Mouse (Mus musculus) activated CD4-positive, CD25-positive, alpha-beta regulatory T cell, adult 4 months (primary cell): ENCODE data around the gene Slc43a1. TPM values are rescaled to one million over a fixed set of nuclear protein-coding genes. Genes with fewer than 3 reads are reported as not detected.

Experiments used
- ATAC-seq: one replicate; pipeline ENCODE4 v1.8.0; 2017
- polyA plus RNA-seq, 2 experiments: library from polyadenylated mRNA; unstranded; fragments of 100-300 nt; shearing (Covaris generic); gene quantifications; one replicate each; pipeline ENCODE4 v1.2.1; 2017

Gene Slc43a1
- polyA plus RNA-seq, 2 experiments from 2014 or later: 3.7 to 7.6 TPM

GRCm38 (mm10) chr2:84912722-84913121 is 74.1 kb downstream of the Slc43a1 start:
- ATAC-seq: no peak

Other genes with a start within 250 kb of the Slc43a1 start
- gene Ctnnd1, start 188.1 kb upstream of the Slc43a1 start, polyA plus RNA-seq: under 1 TPM; 0.29 to 0.67 TPM
- under 1 TPM; 0.15 to 0.53 TPM for gene Btbd18, start 179.8 kb upstream of the Slc43a1 start, polyA plus RNA-seq
- gene Selenoh, start 168.1 kb upstream of the Slc43a1 start, polyA plus RNA-seq: 100 to 1,000 TPM; 152 to 184 TPM
- not detected for gene Gm28635, start 160.8 kb upstream of the Slc43a1 start, polyA plus RNA-seq
- 10 to 100 TPM; 16.9 to 17.8 TPM for gene Med19, start 160.4 kb upstream of the Slc43a1 start, polyA plus RNA-seq
- 100 to 1,000 TPM; 108 to 124 TPM for gene Tmx2, start 159.7 kb upstream of the Slc43a1 start, polyA plus RNA-seq
- 10 to 100 TPM; 13.7 to 14.5 TPM for gene Zdhhc5, start 123.7 kb upstream of the Slc43a1 start, polyA plus RNA-seq
- 10 to 100 TPM; 47.4 to 47.7 TPM for gene Clp1, start 111.5 kb upstream of the Slc43a1 start, polyA plus RNA-seq
- 1 to 10 TPM in 1 of 2 experiments, under 1 TPM in 1; 0.64 to 1.1 TPM for gene Ypel4, start 104.8 kb upstream of the Slc43a1 start, polyA plus RNA-seq
- gene Gm19426, start 95.2 kb upstream of the Slc43a1 start, polyA plus RNA-seq: not detected
- not detected for gene Serping1, start 63.4 kb upstream of the Slc43a1 start, polyA plus RNA-seq
- gene Ube2l6, start 40.0 kb upstream of the Slc43a1 start, polyA plus RNA-seq: 10 to 100 TPM; 71.4 to 83.0 TPM
- gene Smtnl1, start 16.2 kb upstream of the Slc43a1 start, polyA plus RNA-seq: not detected
- gene Timm10, start 11.9 kb upstream of the Slc43a1 start, polyA plus RNA-seq: 10 to 100 TPM; 36.8 to 40.4 TPM
- not detected for gene Rtn4rl2, start 47.9 kb downstream of the Slc43a1 start, polyA plus RNA-seq
- gene Slc43a3, start 97.7 kb downstream of the Slc43a1 start, polyA plus RNA-seq: 10 to 100 TPM; 15.5 to 15.6 TPM
- under 1 TPM in 1 of 2 experiments, not detected in 1; 0.65 TPM for gene Prg2, start 141.6 kb downstream of the Slc43a1 start, polyA plus RNA-seq
- gene Prg3, start 149.4 kb downstream of the Slc43a1 start, polyA plus RNA-seq: not detected
- gene Ssrp1, start 198.4 kb downstream of the Slc43a1 start, polyA plus RNA-seq: 100 to 1,000 TPM; 135 to 160 TPM
- under 1 TPM in 1 of 2 experiments, not detected in 1; 0.62 TPM for gene P2rx3, start 198.6 kb downstream of the Slc43a1 start, polyA plus RNA-seq
- 1 to 10 TPM; 3.9 to 6.3 TPM for gene Tnks1bp1, start 209.2 kb downstream of the Slc43a1 start, polyA plus RNA-seq